Mouse (Mus musculus) CH12.LX (cell line): ENCODE data around the gene Smad6. TPM values are rescaled to one million over a fixed set of nuclear protein-coding genes. Genes with fewer than 3 reads are reported as not detected.

Source experiments
- DNase-seq: peaks from one replicate; pipeline ENCODE4 v3.0.0-alpha.2; 2013; ENCODE audit errors: extremely low read depth
- H3K27ac ChIP-seq: 2 replicates; pipeline ENCODE4 v1.5.1; 2012; ENCODE audit warnings: low read depth, mild to moderate bottlenecking, control low read depth, moderate library complexity; ENCODE audit not compliant: insufficient read depth
- H3K27me3 ChIP-seq: replicated peaks from 2 replicates; pipeline ENCODE3; 2012; ENCODE audit warnings: inconsistent platforms
- H3K36me3 ChIP-seq, 2 experiments: replicated peaks in 1 of 2; 2 replicates each; pipeline versions ENCODE3 to v1.6.1; 2012; ENCODE audit warnings: inconsistent platforms in 1 of 2, low read length in 1 of 2, mild to moderate bottlenecking in 1 of 2, mixed read lengths in 1 of 2, moderate library complexity in 1 of 2; ENCODE audit not compliant: control insufficient read depth in 1 of 2, insufficient read depth in 1 of 2
- H3K4me1 ChIP-seq, 2 experiments: 2 replicates each; pipeline ENCODE4 v1.6.1; 2012; ENCODE audit warnings: inconsistent platforms in 1 of 2, moderate library complexity in 1 of 2; ENCODE audit not compliant: insufficient read depth in 2 of 2, control insufficient read depth in 1 of 2
- H3K4me2 ChIP-seq: 2 replicates; pipeline ENCODE4 v1.6.1; 2012; ENCODE audit warnings: low read depth, mild to moderate bottlenecking, control low read depth; ENCODE audit not compliant: poor library complexity, insufficient read depth, severe bottlenecking
- H3K4me3 ChIP-seq, 3 experiments: fragments of 150-350 bp in 1 of 3; sonication (generic) in 1 of 3; replicated peaks in 1 of 3; 2 replicates each; pipeline versions ENCODE3 to v1.5.1; 2011 to 2012; ENCODE audit warnings: low read depth in 2 of 3, low read length in 2 of 3, mild to moderate bottlenecking in 2 of 3, moderate library complexity in 2 of 3, control low read depth in 1 of 3, improper control_type of control experiment in 1 of 3, inconsistent platforms in 1 of 3, mixed read lengths in 1 of 3; ENCODE audit not compliant: poor library complexity in 1 of 3
- H3K79me2 ChIP-seq: replicated peaks from 2 replicates; pipeline ENCODE4 v1.6.1; 2012; ENCODE audit warnings: mild to moderate bottlenecking, moderate library complexity; ENCODE audit not compliant: control insufficient read depth, poor library complexity, insufficient read depth, severe bottlenecking; ENCODE audit errors: extremely low read depth
- H3K9ac ChIP-seq: 2 replicates; pipeline ENCODE4 v1.6.1; 2012; ENCODE audit warnings: low read depth, mild to moderate bottlenecking, control low read depth, moderate library complexity; ENCODE audit not compliant: insufficient read depth
- H3K9me3 ChIP-seq: replicated peaks from 2 replicates; pipeline ENCODE3; 2012; ENCODE audit warnings: low read length, inconsistent platforms, mixed read lengths
- CTCF ChIP-seq, 2 experiments: IDR thresholded peaks in 1 of 2; conservative IDR thresholded peaks in 1 of 2; 2 replicates each; pipeline ENCODE4 v1.5.1; 2011 to 2012; ENCODE audit warnings: low read depth in 2 of 2, low read length in 2 of 2, improper control_type of control experiment in 1 of 2, inconsistent platforms in 1 of 2, mild to moderate bottlenecking in 1 of 2, moderate library complexity in 1 of 2
- GABPA ChIP-seq: IDR thresholded peaks from 2 replicates; pipeline ENCODE4 v1.6.1; 2012; ENCODE audit warnings: low read depth, low read length, improper control_type of control experiment, inconsistent platforms; ENCODE audit not compliant: insufficient replicate concordance
- dilution Hi-C: fragments of 300-500 bp; cut with MboI; formaldehyde crosslinking; loops from 2 replicates; pipeline ENCODE4 v1.14.3; 2020; ENCODE audit warnings: low sequenced_read_pairs; ENCODE audit not compliant: extremely low pct_unique_long_range_greater_than_20kb, extremely low pct_ligation_motif_present
- in situ Hi-C: fragments of 300-500 bp; cut with MboI; formaldehyde crosslinking; loops from 3 replicates; pipeline ENCODE4 v1.14.3; 2019; ENCODE audit warnings: low sequenced_read_pairs, low pct_ligation_motif_present, low pct_unique_long_range_greater_than_20kb, mixed read lengths
- polyA plus RNA-seq: library from polyadenylated mRNA; unstranded; fragments of >175 nt; gene quantifications from 2 replicates; pipeline ENCODE4 v1.2.1, GENCODE M21; 2012; ENCODE audit warnings: low read depth; ENCODE audit not compliant: insufficient read length
- total RNA-seq, 2 experiments: library from RNA; depleted of rRNA; stranded (reverse); fragments of 300-350 nt in 1 of 2; fragments of >200 nt in 1 of 2; gene quantifications; 2 replicates each; pipeline ENCODE4 v1.2.3; 2012 to 2014

Smad6 gene
- total and polyA plus RNA-seq, 3 experiments: not detected

DNA sequence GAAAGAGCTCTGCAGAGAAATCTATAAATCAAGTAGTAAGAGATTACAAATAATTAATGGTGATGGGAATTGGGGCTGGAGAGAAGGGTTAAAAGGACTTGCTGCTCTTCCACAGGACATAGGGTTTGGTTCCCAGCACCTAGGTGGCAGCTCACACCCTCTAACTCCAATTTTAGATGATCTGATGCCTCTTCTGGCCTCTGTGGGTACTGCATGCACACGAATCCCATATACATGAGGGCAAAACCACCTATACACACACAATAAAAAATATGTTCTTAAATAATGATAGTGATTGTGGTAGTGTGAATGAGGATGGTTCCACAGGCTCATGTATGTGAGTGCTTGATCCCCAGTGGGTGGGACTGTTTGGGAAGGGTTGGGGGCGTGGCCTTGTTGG lies 117.3 kb downstream of the Smad6 start:
- dilution Hi-C loops: no loop called here
- Histone ChIP-seq H3K36me3 (no peaks in the 10 kb centered on the region), H3K27ac (no peak overlapping the region), H3K4me3 (no peak overlapping the region), H3K4me2 (no peak overlapping the region), H3K9ac (no peak overlapping the region), H3K79me2 (no peaks in the 10 kb centered on the region), H3K9me3 (peaks cover 18% of the 10 kb centered on the region), H3K4me1 (no peaks in the 10 kb centered on the region), H3K27me3 (peaks cover 39% of the 10 kb centered on the region)
- TF ChIP-seq CTCF (conservative IDR thresholded peaks at IDR 0.05 in 1 of 2, IDR thresholded peaks at IDR 0.05 in 1 of 2; ENCODE audit: low read depth in 2 of 2, low read length in 2 of 2): peak; percentile 11 to 20; a peak in 2 of 4 replicates
- TF ChIP-seq GABPA: no peak
- in situ Hi-C loops: no loop called here
- peak; percentile 4 for DNase-seq

Other genes starting within 250 kb of the Smad6 start
- gene Lctl, start 95.1 kb upstream of the Smad6 start, total RNA-seq (2012; rRNA removed): 0.38 and 0.55 TPM in 2 replicates
- not detected in 2 replicates for gene Lctl, start 95.1 kb upstream of the Smad6 start, total RNA-seq (2014; rRNA removed)
- 0.21 TPM in 1 of 2 replicates, not detected in the other for gene Lctl, start 95.1 kb upstream of the Smad6 start, polyA plus RNA-seq
- 49.3 and 59.6 TPM in 2 replicates for gene Zwilch, start 151.0 kb upstream of the Smad6 start, total RNA-seq (2012; rRNA removed)
- 74.1 and 92.0 TPM in 2 replicates for gene Zwilch, start 151.0 kb upstream of the Smad6 start, total RNA-seq (2014; rRNA removed)
- gene Zwilch, start 151.0 kb upstream of the Smad6 start, polyA plus RNA-seq: 72.8 and 82.9 TPM in 2 replicates
- 1,886 and 1,956 TPM in 2 replicates for gene Rpl4, start 151.3 kb upstream of the Smad6 start, total RNA-seq (2012; rRNA removed)
- 1,996 and 2,178 TPM in 2 replicates for gene Rpl4, start 151.3 kb upstream of the Smad6 start, total RNA-seq (2014; rRNA removed)
- 3,885 and 4,069 TPM in 2 replicates for gene Rpl4, start 151.3 kb upstream of the Smad6 start, polyA plus RNA-seq
- 16.7 and 21.3 TPM in 2 replicates for gene Snapc5, start 157.2 kb upstream of the Smad6 start, total RNA-seq (2012; rRNA removed)
- 34.3 and 38.2 TPM in 2 replicates for gene Snapc5, start 157.2 kb upstream of the Smad6 start, total RNA-seq (2014; rRNA removed)
- gene Snapc5, start 157.2 kb upstream of the Smad6 start, polyA plus RNA-seq: 24.9 and 33.3 TPM in 2 replicates
- 0.55 and 0.59 TPM in 2 replicates for gene Uchl4, start 213.1 kb upstream of the Smad6 start, total RNA-seq (2012; rRNA removed)
- 8.2 and 11.0 TPM in 2 replicates for gene Uchl4, start 213.1 kb upstream of the Smad6 start, total RNA-seq (2014; rRNA removed)
- 16.8 and 21.0 TPM in 2 replicates for gene Uchl4, start 213.1 kb upstream of the Smad6 start, polyA plus RNA-seq
- 53.0 and 74.0 TPM in 2 replicates for gene Map2k1, start 231.6 kb upstream of the Smad6 start, total RNA-seq (2012; rRNA removed)
- 118 and 122 TPM in 2 replicates for gene Map2k1, start 231.6 kb upstream of the Smad6 start, total RNA-seq (2014; rRNA removed)
- gene Map2k1, start 231.6 kb upstream of the Smad6 start, polyA plus RNA-seq: 54.9 and 56.3 TPM in 2 replicates